Comparison of ENCODE assay signal across 15 mouse cellular contexts in genomic region chr1:73038532-73038931, GRCm38 (mm10). TPM values are rescaled to one million over a fixed set of nuclear protein-coding genes. Genes with fewer than 3 reads are reported as not detected.
A peak's percentile ranks its signal among the peaks of the same experiment; 100 is the strongest.
DNase-seq lines count a peak whose midpoint lies in the region; ATAC-seq and TF ChIP-seq lines count a peak whose summit lies in the region.
"Had no signal": no experiment of that assay in that cellular context is flagged by ENCODE, and none has a peak within 500 bp of the region (broad histone marks: within the 10 kb centered on the region; RNA-seq: fewer than 3 reads in every experiment).

No protein-coding gene starts in this region.

- H3K9ac ChIP-seq in forebrain, embryonic 15.5 days (replicated peaks) = no peak overlapping the region
- no peak overlapping the region for H3K9ac ChIP-seq in kidney, embryonic 14.5 days (ENCODE audit: low read depth, low read length)
- peak overlapping the region; percentile 73 for H3K9ac ChIP-seq in liver, embryonic 14.5 days (replicated peaks)
- H3K9ac ChIP-seq: neural tube, embryonic 13.5 days had no signal

- no peak overlapping the region for H3K4me2 ChIP-seq in forebrain, embryonic 15.5 days (replicated peaks)
- no peak overlapping the region for H3K4me2 ChIP-seq in kidney, embryonic 14.5 days (replicated peaks; ENCODE audit: low read depth, low read length)
- peak overlapping the region; percentile 64 for H3K4me2 ChIP-seq in liver, embryonic 14.5 days (ENCODE audit: low read depth)
- H3K4me2 ChIP-seq: neural tube, embryonic 13.5 days had no signal

- DNase-seq in forebrain, embryonic 10.5 days (ENCODE audit: extremely low spot score, low spot score) = no peak
- no peak for DNase-seq in kidney, adult 11 months
- DNase-seq in c-Kit-positive CD71-positive TER-119-negative erythroid progenitor cells, embryonic 14.5 days (ENCODE audit: low read depth) = peak; percentile 77
- DNase-seq in liver, embryonic 14.5 days (ENCODE audit: low read depth in 3 of 3, low spot score in 3 of 3) = peak; percentile 84 to 90 (median 86)
- DNase-seq in testis, postnatal 14 days (ENCODE audit: low spot score) = no peak
- DNase-seq in ovary, postnatal 10 days (ENCODE audit: low spot score) = no peak
- DNase-seq: adrenal gland, postnatal 14 days; cerebellum, adult 18-20 months; embryo, embryonic 11 days; kidney, postnatal 25 days; left cerebral cortex, postnatal 4 days had no signal

- peaks cover 28% of the 10 kb centered on the region for H3K4me1 ChIP-seq in forebrain, embryonic 10.5 days
- H3K4me1 ChIP-seq in forebrain, embryonic 15.5 days = no peaks in the 10 kb centered on the region
- H3K4me1 ChIP-seq in kidney, embryonic 14.5 days (ENCODE audit: control insufficient read depth, insufficient read depth, low read length) = no peaks in the 10 kb centered on the region
- H3K4me1 ChIP-seq in liver, embryonic 14.5 days (replicated peaks; ENCODE audit: control insufficient read depth in 2 of 2, insufficient read depth in 2 of 2, low read length in 1 of 2) = peaks cover 77 to 82% of the 10 kb centered on the region in 2 experiments
- H3K4me1 ChIP-seq: neural tube, embryonic 13.5 days had no signal

- ATAC-seq in forebrain, embryonic 15.5 days (replicated peaks) = no peak
- ATAC-seq in kidney, embryonic 14.5 days (ENCODE audit: low FRiP score, low TSS enrichment) = 0 out of 2 replicates have a peak, but pooled peaks have one; percentile 21
- ATAC-seq in liver, embryonic 14.5 days (ENCODE audit: insufficient read depth) = peak; percentile 90

- peak; percentile 94 for TF ChIP-seq EP300 in liver, embryonic 14.5 days (IDR thresholded peaks at IDR 0.05; ENCODE audit: low read depth)

- no peaks in the 10 kb centered on the region for H3K9me3 ChIP-seq in forebrain, embryonic 10.5 days
- H3K9me3 ChIP-seq in forebrain, embryonic 15.5 days = no peaks in the 10 kb centered on the region
- H3K9me3 ChIP-seq in kidney, embryonic 14.5 days (ENCODE audit: control insufficient read depth, low read length) = no peaks in the 10 kb centered on the region
- H3K9me3 ChIP-seq in liver, embryonic 14.5 days (ENCODE audit: control insufficient read depth, low read length) = no peaks in the 10 kb centered on the region
- H3K9me3 ChIP-seq: neural tube, embryonic 13.5 days had no signal

- no peak overlapping the region for H3K4me3 ChIP-seq in forebrain, embryonic 10.5 days
- H3K4me3 ChIP-seq in forebrain, embryonic 15.5 days = no peak overlapping the region
- no peak overlapping the region for H3K4me3 ChIP-seq in kidney, embryonic 14.5 days (ENCODE audit: low read length)
- H3K4me3 ChIP-seq in liver, embryonic 14.5 days (ENCODE audit: insufficient read depth in 1 of 2, low read depth in 2 of 2, low read length in 2 of 2) = peak overlapping the region in 1 of 2 experiments; percentile 23; a peak in 1 of 4 replicates
- H3K4me3 ChIP-seq: neural tube, embryonic 13.5 days had no signal

- no peak for TF ChIP-seq CTCF in liver, embryonic 14.5 days (IDR thresholded peaks at IDR 0.05; ENCODE audit: low read depth)

- 88% methylated on average over 3 of the region's 3 CpGs for WGBS in forebrain, embryonic 10.5 days
- WGBS in forebrain, embryonic 15.5 days = 85% methylated on average over 3 of the region's 3 CpGs
- 83% methylated on average over 3 of the region's 3 CpGs for WGBS in kidney, embryonic 14.5 days
- whole genome bisulfite sequencing in liver, embryonic 14.5 days (ENCODE audit: insufficient replicate concordance) = 10% methylated on average over 3 of the region's 3 CpGs

- H3K27me3 ChIP-seq in forebrain, embryonic 10.5 days (ENCODE audit: poor library complexity, severe bottlenecking) = no peaks in the 10 kb centered on the region
- H3K27me3 ChIP-seq in forebrain, embryonic 15.5 days = no peaks in the 10 kb centered on the region
- no peaks in the 10 kb centered on the region for H3K27me3 ChIP-seq in kidney, embryonic 14.5 days (ENCODE audit: control insufficient read depth, insufficient read depth, low read length)
- no peaks in the 10 kb centered on the region for H3K27me3 ChIP-seq in liver, embryonic 14.5 days (ENCODE audit: control insufficient read depth, insufficient read depth, low read length)
- H3K27me3 ChIP-seq: neural tube, embryonic 13.5 days had no signal

- peak overlapping the region; percentile 60; the same call in 1 of the 2 replicates for H3K27ac ChIP-seq in forebrain, embryonic 10.5 days
- no peak overlapping the region for H3K27ac ChIP-seq in forebrain, embryonic 15.5 days (replicated peaks)
- no peak overlapping the region for H3K27ac ChIP-seq in kidney, embryonic 14.5 days (ENCODE audit: low read depth, low read length)
- H3K27ac ChIP-seq in liver, embryonic 14.5 days = peak overlapping the region; percentile 97
- H3K27ac ChIP-seq: neural tube, embryonic 13.5 days had no signal

- no peaks in the 10 kb centered on the region for H3K36me3 ChIP-seq in forebrain, embryonic 10.5 days (replicated peaks)
- H3K36me3 ChIP-seq in forebrain, embryonic 15.5 days = no peaks in the 10 kb centered on the region
- no peaks in the 10 kb centered on the region for H3K36me3 ChIP-seq in kidney, embryonic 14.5 days (ENCODE audit: control insufficient read depth, insufficient read depth, low read length)
- H3K36me3 ChIP-seq in liver, embryonic 14.5 days (replicated peaks; ENCODE audit: control insufficient read depth, insufficient read depth, low read depth) = no peaks in the 10 kb centered on the region
- H3K36me3 ChIP-seq: neural tube, embryonic 13.5 days had no signal

RNA-seq across cellular contexts. Expression of gene Tnp1, which starts 22.8 kb away (rescaled TPM):
- not detected in 2 replicates for polyA plus RNA-seq in forebrain, embryonic 10.5 days (2016; fragmentation: Nextera tagmentation; extraction: Ambion mirVana)
- polyA plus RNA-seq in forebrain, embryonic 15.5 days (2015; fragmentation: Nextera tagmentation; extraction: Ambion mirVana) = not detected in 2 replicates
- not detected in 2 replicates for polyA plus RNA-seq in kidney, embryonic 14.5 days (2014; fragmentation: Nextera tagmentation; extraction: Ambion mirVana)
- polyA plus RNA-seq in liver, embryonic 14.5 days (2012; rRNA removed) = not detected in 2 replicates
- not detected in 2 replicates for polyA plus RNA-seq in liver, embryonic 14.5 days (2014; fragmentation: Nextera tagmentation; extraction: Ambion mirVana)
- polyA plus RNA-seq: midbrain, postnatal 0 days; neural tube, embryonic 13.5 days had no signal

Comparison
In these comparisons a context has a peak if more than half of its experiments do, and no peak if none do; other contexts are left out.
1. H3K27ac ChIP-seq: peak in forebrain, embryonic 10.5 days (single experiment) and liver, embryonic 14.5 days (single experiment); none in forebrain, embryonic 15.5 days (single experiment) and kidney, embryonic 14.5 days (single experiment).
2. DNase-seq: peak in c-Kit-positive CD71-positive TER-119-negative erythroid progenitor cells, embryonic 14.5 days (single experiment) and liver, embryonic 14.5 days (3 of 3); none in forebrain, embryonic 10.5 days (single experiment), kidney, adult 11 months (single experiment), testis, postnatal 14 days (single experiment) and ovary, postnatal 10 days (single experiment).